Mouse (Mus musculus) thymus, adult 18-20 months (tissue): ENCODE results near the gene Lrfn4.

Source experiments
- DNase-seq, 2 experiments: peaks; one replicate each; pipeline ENCODE4 v3.0.0; 2022; ENCODE audit warnings: mixed read lengths in 2 of 2

Lrfn4 gene

DNA sequence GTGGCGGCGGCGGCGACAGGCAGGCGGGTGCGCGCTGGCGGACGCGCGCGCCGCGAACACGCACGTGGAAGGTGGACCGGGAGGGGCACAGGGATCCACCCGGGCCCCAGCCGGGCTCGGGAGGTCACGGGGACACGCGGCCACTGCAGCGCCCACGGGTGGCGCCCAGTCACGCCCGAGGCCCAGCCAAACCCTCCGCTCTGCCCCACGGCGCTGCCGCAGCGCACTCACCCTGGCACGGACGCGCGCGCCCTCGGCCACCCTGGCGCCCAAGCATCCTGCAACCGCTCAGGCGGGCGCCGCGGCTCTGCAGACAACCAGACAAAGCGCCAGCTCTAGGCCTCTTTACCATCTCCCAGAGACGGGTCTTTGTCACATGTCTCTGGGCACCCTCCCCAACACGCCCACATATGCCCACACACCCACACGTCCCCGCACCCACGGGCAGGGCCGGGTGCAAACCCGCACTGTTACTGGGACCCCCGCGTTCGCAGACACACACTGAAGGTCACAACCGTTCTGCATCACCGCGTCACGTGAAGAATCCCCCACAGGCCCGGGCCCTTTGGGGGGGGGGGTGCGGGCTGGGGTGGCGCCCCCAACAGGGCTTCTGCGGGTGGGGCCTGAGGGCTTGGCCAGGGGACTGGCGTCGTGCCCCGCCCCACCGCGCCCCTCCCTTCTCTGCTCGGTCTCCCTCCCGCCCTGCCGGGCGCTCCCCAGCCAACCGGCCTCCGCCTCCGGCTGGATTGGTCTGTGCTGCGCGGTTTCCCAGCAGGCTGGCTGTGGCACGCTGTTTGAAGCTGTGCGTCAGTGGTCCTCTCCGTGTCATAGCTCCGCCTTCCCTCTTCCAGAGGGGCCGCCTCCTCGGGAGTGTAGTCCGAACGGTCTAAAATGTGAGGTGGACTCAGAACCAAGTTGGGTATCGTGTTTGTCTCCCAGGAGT lies at the start of gene Lrfn4:
TSS of gene Lrfn4 (minus strand) at position 517 of the 943 bp plus-strand sequence.
- peak; percentile 41 to 58 for DNase-seq

DNA sequence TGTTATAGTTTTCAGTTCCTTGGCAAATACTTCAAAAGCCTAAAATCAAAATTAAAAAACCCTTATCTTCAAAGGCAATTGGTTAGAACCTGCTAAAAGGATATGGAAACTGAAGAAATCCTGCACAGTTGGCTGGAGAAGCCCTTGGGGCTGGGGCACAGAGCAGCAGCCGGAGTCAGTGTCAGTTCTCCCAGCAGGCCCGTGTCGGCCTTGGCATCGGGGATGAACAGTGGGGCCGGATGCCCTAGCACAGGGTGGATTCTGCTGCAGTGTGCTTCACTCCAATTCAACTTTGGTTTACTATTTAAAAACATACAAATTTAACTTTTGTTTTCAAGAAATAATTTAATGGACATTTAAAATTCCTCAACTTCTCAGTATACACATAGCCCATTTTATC lies 42.7 kb upstream of the Lrfn4 start:
- no peak for DNase-seq

DNA sequence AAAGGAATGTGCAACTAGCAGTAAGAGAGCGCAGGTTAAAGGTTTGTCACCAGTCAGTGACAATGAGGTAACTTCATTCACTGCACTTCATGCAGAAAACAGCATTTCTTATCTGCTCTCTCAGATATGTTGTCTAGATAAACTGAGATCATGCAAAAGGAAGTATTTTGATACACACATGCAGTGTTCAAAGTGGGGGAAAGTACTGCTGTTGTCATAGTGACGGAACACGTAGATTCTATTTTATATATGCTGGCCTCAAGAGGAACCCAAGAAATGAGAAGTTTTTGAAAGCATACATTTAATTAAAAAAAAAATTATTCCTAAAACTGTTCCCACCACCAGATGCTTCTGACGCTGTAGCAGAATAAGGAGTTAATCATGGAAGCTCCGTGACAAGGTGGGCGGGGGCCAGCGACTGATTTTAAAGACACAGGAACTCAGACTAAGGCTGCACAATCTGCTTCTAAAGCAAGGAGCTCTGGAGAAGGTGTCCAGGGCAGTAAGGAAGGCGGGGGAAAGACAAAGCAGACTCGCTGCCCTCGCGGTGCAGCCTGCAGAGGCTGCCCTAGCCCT lies 31.5 kb upstream of the Lrfn4 start:
- DNase-seq = no peak

DNA sequence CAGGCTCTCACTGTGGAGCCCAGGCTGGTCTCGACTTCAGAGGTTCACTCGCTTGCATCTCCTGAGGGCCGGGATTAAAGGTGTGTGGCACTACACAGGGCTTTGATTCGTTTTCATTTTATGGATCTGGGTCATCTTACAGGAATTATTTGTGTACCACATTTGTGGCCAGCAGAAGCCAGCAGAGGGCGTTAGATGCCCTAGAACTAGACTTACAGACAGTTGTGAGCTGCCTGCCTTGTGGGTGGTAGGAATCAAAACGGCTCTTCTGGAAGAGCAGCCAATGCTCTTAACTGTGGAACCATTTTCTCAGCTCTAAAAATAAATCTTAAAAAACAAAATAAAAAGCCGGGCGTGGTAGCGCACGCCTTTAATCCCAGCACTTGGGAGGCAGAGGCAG lies 28.8 kb upstream of the Lrfn4 start:
- DNase-seq = no peak

DNA sequence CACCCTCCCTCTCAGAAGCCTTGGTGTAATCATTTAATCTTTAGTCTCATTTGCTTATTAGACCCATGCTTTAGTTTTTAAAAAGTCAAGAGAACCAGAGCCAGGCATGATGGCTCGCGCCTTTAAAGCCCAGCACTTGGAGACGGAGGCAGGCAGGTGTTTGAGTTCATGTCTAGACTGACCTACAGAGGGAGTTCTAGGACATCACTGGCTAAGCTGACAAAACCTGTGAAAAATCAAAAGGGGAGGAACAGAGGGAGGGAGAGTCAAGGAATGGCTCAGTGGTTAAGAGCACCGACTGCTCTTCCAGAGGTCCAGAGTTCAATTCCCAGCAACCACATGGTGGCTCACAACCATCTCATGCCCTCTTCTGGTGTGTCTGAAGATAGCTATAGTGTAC lies 20.5 kb upstream of the Lrfn4 start:
- no peak for DNase-seq

DNA sequence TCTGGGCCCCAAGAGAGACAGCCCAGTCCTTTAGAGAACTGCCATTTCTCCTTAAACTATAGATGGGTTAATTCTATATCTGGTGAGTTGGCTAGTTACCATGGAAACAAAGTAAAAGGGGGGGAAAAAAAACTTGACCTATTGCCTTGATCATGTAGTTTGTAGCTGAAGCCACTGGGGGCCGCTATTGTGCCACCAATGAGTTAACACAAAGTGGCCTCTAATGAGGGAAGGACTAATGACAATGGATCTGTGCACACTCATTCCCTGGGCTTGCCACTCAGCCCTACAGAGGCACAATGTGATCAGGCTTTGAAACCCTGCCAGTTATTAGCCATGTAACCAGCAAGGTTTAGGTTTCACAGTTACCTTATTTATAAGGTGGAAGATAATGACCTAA lies 13.4 kb upstream of the Lrfn4 start:
- DNase-seq = no peak

DNA sequence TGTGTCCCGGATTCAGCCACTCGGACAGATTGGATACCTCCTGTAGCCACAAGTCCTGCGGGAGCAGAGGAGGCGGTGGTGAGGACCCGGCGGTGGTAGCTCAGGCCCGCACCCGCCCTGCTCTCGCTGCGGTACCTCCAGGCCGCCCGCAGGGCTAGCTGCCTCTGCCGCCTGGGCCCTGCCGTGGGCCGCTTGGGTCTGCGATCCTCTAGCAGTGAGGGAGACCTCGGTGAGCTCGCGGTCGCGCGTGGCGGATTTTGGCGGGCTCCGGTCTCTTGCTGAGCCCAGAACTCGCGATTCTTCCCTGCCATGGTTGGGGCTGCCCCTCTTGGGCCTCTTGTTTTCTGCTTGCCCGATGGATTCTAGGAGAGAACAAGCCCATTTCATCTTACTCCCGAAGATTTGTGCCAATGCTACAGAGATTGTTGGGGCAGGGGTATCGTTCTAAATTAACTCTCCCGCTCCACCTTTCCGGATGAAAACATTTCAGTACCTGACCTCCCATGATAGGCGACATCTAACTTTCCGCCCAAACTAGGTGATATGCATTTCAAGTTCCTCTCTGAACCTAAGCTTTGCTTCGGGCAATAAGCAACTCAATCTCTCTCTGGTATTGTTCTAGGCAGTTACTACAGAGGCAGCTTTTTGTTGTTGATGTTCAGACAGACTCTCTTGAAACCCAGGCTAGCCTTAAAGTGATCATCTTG lies 10.5 kb upstream of the Lrfn4 start:
- no peak for DNase-seq

DNA sequence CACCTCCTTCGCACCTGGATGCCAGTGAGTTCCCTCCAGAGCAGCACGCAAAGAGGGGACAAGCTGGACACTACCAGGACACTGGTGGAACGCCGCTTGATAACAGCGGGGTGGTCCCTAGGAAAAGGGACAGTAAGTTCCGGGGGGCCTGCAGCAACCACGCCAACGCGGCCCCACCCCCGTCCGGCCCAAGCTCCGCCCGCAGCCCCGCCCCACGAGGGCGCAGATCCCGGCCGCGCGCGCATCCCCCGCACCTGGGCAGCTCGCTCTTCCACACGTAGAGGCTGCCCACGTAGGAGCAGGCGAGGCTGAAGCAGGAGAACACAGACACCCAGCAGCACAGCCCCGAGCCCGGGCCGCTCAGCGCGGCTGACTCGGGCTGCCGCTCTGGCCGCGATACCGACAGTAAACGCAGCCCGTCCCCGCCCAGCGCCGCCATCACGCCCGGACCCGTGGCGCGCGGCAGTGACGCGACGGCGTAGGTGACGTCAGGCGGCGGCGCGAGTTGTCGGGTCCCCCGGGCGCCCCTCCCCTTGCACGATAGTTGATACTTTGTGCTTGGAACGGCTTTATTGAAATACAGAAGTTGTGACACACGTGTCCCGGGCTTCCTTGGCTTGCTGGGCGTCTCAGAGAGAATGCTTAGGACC lies 9.8 kb upstream of the Lrfn4 start, which contains the start of gene Rce1:
TSS of gene Rce1 (minus strand) at position 463 of the 650 bp plus-strand sequence.
- peak; percentile 75 to 76 for DNase-seq

DNA sequence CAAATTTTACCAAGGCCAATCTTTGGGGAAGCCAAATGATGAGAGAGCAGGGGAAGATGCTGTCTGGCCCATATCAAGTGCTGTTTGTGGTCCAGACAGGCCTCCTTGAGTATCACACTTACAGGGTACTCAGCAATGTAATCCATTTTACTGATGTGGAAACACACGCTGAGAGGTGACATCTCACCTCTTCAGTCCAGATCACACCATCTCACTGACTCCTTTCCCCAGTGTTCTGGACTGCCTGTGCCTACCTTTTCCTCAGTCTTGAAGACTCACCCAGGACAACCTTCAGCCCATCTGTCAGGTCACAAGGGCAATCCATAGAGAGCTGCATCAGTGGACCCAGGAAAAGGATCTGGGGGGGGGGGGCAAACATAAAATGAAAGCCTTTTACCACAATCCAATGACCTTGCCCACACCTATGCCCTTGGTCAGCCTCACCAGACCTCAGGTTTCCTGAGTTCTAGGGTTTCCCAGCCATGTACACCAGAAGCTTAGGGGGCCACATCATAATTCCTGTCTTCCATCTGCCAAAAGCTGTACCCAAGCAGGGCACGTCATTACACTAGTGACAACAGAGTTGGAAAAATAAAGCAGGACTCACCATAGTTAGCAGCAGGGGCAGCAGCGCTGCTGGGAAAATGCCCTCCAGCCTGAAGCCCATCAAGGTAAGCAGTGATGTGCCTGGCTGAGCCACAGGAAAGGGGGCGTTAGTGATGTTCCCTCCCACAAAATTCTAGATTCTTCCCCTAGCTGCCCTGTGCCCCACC lies 9.1 kb upstream of the Lrfn4 start:
- DNase-seq = no peak

DNA sequence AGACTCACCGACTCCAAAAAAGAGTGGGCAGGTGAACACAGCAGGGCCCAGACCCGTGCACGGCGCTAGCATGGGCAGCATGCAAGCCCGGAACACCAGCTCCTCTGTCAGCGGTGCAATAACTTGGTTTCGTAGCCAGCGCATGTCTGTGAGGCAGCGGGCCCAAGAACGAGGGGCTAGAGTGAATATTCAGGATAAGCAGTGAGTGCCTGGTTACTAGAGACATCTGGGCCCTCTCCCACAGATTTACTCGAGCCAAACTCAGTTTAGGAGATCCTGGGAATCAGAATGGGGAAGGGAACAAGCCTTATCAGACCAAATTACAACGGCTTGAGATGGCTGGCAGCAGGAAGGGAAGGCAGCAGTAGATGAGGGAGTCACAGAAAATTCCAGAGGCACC lies 8.5 kb upstream of the Lrfn4 start:
- DNase-seq = no peak

DNA sequence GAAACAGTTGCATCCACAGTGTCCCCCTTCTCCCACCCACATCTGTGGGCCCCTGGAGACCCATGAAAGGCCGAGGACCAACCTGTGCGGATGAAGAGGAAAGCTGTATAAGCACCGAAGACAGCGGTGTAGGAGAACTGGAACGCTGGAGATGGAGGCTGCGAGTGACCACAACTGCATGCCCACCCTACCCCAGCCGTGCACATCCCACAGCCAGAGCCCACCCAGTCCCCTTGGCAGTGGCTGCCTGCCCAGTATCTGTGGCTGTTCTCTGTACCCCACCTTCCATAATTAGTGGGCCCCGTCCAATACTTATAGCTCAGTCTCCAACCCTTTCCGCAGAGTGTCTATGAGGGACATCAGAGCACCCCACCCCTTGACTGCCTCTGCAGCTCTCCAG lies 8.0 kb upstream of the Lrfn4 start:
- DNase-seq = no peak

DNA sequence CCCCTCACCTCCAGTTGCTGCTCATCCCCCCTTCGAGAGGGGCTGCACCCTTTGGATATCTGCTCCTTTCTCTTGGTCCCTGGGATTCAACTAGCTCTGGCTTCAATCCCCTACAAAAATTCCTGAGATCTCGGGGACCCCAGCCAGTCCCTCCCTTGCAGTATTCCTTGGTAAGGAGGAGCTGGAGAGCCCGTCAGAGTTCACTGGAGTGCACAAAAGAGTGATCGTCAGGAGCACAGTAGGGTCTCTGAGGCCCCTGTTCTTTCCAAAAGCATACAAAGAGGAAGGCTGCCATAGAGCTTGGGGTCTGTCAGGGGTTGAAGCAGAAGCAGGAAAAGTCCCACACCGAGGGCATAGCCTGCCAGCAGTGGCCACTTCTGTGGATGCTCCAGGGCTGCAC lies 7.3 kb upstream of the Lrfn4 start:
- no peak for DNase-seq

DNA sequence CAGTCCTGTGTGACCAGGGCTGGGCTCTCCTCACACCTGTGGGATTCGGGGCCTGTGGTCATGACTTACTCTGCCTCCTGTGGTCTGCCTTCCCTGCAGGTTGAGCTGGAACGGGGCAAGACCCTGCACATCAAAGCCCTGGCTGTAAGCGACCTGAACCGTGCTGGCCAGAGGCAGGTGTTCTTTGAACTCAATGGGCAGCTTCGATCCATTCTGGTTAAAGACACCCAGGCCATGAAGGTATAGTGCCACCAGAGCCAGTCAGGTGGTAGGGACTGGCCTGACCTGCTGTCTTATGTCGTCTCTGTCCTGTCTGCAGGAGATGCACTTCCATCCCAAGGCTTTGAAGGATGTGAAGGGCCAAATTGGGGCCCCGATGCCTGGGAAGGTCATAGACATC lies 5.3 kb upstream of the Lrfn4 start:
- no peak for DNase-seq

DNA sequence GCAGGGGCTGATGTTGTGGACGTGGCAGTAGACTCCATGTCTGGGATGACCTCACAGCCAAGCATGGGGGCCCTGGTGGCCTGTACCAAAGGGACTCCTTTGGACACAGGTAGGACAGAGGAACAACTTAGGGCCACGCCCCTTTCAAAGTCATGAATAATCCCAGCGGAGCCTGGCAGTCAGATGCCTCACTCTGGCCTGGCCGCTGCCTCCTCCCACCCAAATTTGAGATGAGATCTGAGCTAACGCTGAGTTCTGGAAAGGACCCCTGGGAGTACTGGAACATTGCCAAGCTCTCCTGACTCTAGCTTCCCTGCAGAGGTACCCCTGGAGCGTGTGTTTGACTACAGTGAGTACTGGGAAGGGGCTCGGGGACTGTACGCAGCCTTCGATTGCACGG lies 4.0 kb upstream of the Lrfn4 start:
- no peak for DNase-seq

DNA sequence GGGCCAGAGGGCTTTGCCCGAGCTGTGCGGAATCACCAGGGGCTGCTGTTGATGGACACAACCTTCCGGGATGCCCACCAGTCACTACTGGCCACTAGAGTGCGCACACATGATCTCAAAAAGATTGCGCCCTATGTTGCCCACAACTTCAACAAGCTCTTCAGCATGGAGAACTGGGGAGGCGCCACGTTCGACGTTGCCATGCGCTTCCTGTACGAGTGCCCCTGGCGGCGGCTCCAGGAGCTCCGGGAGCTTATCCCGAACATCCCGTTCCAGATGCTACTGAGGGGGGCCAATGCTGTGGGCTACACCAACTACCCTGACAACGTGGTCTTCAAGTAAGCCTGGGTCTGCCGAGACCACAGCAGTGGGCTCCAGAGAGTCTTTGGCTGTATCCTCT lies 2.7 kb upstream of the Lrfn4 start:
- DNase-seq = no peak

DNA sequence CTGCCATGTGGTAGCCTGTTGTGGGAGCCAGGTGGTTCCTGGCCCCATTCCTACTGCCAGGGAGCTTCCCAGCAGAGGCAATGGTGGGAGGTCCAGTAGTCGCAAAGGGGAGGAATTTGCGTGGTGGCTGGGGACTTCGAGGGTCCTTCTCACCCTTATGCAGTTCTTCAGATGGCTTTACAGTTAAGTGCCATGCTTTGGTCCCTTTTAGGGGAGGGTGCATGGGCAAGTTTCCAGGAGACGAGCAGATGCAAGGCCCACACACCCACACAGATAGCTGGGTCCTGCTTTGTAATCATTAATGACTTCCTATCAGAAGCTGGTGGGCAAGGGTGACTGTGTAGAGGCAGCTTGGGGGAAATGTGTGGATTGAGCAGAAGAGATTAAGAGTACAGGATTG lies 1.1 kb upstream of the Lrfn4 start:
- DNase-seq = no peak

DNA sequence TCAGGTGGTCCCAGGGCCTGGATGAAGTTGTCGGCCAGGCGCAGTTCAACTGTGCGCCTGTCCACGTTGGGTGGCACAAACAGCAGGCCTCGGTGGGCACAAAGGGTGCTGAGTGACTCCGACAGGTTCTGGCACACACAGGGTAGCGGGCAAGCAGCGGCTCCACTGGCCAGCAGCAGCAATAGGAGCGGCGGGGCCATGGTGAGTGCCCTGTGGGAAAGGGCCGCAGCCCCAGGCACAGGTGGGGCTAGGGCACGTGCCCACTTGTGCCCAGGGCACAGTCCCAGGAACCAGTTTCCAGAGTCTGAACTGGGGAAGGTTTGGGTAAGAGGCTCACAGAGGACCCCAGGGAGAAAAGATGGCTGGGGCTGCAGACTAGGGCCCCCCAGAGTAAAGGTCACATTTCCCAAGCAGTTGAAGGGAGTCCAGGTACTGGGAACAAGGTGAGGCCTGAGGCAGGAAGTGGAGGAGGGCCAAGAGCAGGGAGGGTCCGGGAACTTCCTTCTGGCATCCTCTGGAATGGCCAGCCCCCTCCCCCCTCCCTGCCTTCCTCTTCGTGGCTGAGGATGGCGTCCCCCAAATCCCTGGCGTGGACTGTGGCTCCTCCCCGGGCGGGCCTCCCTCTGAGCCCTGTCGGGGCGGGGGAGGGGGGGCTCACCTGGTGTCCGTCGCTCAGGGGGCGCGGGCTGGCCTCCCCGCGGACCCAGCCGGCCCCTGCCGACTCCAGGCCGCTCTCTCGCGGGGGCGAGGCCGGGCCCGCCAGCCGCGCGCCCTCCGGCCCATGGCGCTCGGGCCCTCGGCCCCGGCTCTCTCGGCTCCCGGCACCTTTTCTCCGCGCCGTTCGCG lies 939 bp downstream of the Lrfn4 start:
- DNase-seq = no peak

DNA sequence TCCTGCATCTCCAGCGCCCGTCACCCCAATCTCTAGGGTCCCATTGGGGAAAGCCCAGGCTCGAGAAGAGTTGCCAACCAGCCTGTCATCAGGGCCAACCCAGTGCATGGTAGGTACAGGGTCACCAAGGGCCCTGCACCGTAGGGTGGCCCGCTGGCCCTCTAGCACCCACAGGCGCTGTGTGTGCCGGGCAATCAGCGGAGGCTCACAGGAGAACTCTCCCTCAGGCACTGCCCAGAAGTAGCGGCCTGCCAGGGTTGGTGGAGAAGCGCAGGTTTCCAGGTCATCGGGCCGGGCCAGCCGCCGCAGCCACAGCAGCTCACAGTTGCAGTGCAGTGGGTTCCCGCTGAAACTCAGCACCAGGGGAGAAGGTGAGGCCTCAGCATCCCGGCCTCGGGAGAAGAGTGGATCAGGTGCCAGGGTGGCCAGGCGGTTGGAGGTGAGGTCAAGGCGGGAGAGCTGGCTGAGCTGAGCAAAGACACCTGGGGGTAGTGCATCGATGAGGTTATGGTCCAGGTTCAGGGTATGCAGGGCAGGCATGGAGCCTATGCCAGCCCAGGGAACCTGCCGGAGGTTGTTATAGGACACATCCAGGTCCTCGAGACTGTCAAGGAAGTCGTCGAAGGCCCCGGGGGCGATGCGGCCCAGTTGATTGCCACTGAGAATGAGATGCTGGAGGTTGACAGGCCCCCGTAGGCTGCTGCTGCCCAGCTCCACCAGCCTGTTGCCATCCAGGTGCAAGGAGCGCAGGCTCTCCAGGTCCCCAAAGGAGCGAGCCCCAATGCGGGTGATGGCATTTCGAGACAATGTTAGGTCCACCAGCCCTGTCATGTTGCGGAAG lies 1.8 kb downstream of the Lrfn4 start:
- DNase-seq = no peak

DNA sequence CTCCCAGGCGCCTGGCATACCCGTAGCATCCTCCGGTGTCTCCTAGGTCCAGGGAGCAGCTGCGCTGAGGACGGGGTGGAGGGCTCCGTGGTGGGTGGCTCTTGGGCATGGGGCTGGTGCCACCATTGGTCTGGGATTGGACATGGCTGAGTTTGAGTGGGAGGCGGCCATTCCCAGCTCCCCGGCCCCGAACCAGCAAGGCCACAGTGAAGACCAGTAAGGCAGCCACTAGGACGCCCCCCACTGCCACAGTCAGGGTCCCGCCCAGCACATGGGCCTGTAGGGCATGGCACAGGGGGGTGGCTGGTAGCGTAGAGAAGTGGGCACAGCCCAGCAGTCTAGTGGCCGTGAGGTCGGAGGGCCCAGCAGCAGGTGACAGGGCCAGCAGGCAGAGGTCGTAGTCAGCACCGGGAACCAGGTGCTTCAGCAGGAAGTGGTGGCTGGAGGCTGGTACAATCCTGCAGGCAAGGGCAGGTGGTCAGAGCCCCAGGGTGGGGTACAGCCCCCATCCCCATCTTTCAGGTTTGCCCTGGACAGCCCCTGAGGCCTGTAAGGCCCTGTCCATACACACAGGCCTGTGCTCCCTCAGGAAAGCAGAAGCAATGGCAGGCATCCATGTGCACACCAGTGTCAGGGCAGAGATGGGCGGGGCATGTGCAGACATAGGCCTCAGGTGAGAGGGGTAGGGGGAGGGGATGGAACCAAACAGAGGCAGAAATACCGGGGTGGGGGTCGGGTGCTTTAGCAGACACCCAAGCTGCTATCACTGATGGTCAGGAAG lies 3.1 kb downstream of the Lrfn4 start:
- no peak for DNase-seq

DNA sequence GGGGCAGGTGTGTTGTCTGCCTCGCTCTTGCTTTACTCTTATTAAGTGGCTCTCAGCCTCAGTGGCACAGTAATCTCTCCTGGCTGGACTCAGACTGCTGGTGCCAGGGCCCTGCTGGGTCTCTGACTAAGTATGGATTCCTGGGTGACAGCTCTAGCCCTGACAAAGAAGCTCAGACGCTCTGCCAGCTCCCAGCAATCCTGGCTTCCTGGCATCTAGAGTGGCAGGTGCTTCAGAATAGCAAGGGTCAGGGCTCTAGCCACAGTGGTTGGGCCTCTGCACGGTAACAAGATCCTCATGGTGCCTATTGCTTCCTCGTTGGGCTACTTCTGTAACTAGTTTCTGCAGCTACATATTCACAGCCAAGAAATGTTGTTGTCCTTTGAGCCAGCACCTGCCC lies 5.4 kb downstream of the Lrfn4 start:
- DNase-seq = no peak
